Mouse (Mus musculus): Measurements from ENCODE around the gene Ptf1a. TPM values are rescaled to one million over a fixed set of nuclear protein-coding genes. Genes with fewer than 3 reads are reported as not detected.
A peak's percentile ranks its signal among the peaks of the same experiment; 100 is the strongest.

Gene Ptf1a
- polyA plus RNA-seq, 1 experiment: 1.2 TPM

GRCm38 (mm10) chr2:19455228-19455627, 9.8 kb downstream of the Ptf1a start:
- TF ChIP-seq POLR2A (IDR thresholded peaks at IDR 0.05; ENCODE audit: borderline replicate concordance, extremely low read depth, insufficient read depth, insufficient read length, poor library complexity, severe bottlenecking): no peak
- no peak for TF ChIP-seq CTCF (IDR thresholded peaks at IDR 0.05; ENCODE audit: borderline replicate concordance, extremely low read depth, insufficient read depth, insufficient read length)
- peak; percentile 52 for DNase-seq (ENCODE audit: low read depth)

GRCm38 (mm10) chr2:19455857-19456482, 10.5 kb downstream of the Ptf1a start:
- TF ChIP-seq CTCF (IDR thresholded peaks at IDR 0.05; ENCODE audit: borderline replicate concordance, extremely low read depth, insufficient read depth, insufficient read length) (no peak), POLR2A (IDR thresholded peaks at IDR 0.05; ENCODE audit: borderline replicate concordance, extremely low read depth, insufficient read depth, insufficient read length, poor library complexity, severe bottlenecking) (no peak)
- DNase-seq (ENCODE audit: low read depth): peak; percentile 95

- no peak for DNase-seq (ENCODE audit: low read depth)
- no peak for TF ChIP-seq POLR2A (IDR thresholded peaks at IDR 0.05; ENCODE audit: borderline replicate concordance, extremely low read depth, insufficient read depth, insufficient read length, poor library complexity, severe bottlenecking)
- no peak for TF ChIP-seq CTCF (IDR thresholded peaks at IDR 0.05; ENCODE audit: borderline replicate concordance, extremely low read depth, insufficient read depth, insufficient read length)
These were observed 13.3 kb downstream of the Ptf1a start for GRCm38 (mm10) chr2:19458785-19459184.

GRCm38 (mm10) chr2:19461940-19462339, 16.5 kb downstream of the Ptf1a start:
- TF ChIP-seq POLR2A (IDR thresholded peaks at IDR 0.05; ENCODE audit: borderline replicate concordance, extremely low read depth, insufficient read depth, insufficient read length, poor library complexity, severe bottlenecking) (no peak), CTCF (IDR thresholded peaks at IDR 0.05; ENCODE audit: borderline replicate concordance, extremely low read depth, insufficient read depth, insufficient read length) (no peak)
- no peak for DNase-seq (ENCODE audit: low read depth)

GRCm38 (mm10) chr2:19490262-19490661, 44.8 kb downstream of the Ptf1a start:
- no peak for DNase-seq (ENCODE audit: low read depth)
- TF ChIP-seq CTCF (IDR thresholded peaks at IDR 0.05; ENCODE audit: borderline replicate concordance, extremely low read depth, insufficient read depth, insufficient read length) (no peak), POLR2A (IDR thresholded peaks at IDR 0.05; ENCODE audit: borderline replicate concordance, extremely low read depth, insufficient read depth, insufficient read length, poor library complexity, severe bottlenecking) (no peak)

Other genes with a start within 250 kb of the Ptf1a start
- 0.39 and 0.90 TPM in 2 replicates for gene Armc3, start 246.4 kb upstream of the Ptf1a start, polyA plus RNA-seq (2012; rRNA removed)
- 7.0 and 7.4 TPM in 2 replicates for gene Msrb2, start 74.2 kb upstream of the Ptf1a start, polyA plus RNA-seq (2012; rRNA removed)
- 0.05 and 0.12 TPM in 2 replicates for gene 4921504E06Rik, start 108.3 kb downstream of the Ptf1a start, polyA plus RNA-seq (2012; rRNA removed)
- 2.2 and 2.5 TPM in 2 replicates for gene Otud1, start 212.1 kb downstream of the Ptf1a start, polyA plus RNA-seq (2012; rRNA removed)

Measured in brain, embryonic 14.5 days (tissue).